Mouse (Mus musculus): ENCODE results near the gene BC030867.

DNA sequence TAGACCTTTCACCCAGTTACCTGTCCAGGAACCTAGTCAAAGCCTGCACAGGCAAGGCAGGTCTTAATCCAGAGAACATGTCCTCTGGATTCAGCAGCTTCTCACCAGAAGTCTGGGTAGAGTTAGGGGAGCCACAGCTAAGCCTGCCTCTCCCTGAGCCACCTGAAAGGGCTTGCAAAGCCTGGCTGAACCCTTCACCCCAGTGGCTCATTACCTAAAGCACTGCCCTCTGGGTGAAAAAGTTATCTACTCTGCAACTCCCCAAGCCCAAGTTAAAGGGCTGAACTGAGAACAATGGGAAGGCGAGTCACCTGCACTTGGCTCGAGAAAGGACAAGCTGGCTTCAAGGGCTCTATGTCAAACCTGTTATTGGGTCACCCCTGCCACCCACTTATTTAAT is 55.5 kb downstream of the BC030867 start:
- TF ChIP-seq POLR2A (IDR thresholded peaks at IDR 0.05; ENCODE audit: borderline replicate concordance, extremely low read depth, low read depth, low read length) (no peak), CTCF (IDR thresholded peaks at IDR 0.05; ENCODE audit: insufficient read depth, low read length) (no peak)

Data from lung, adult 2 months (tissue).